Comparison of ENCODE assay signal across 8 mouse cellular contexts in genomic region chr19:41934124-41934523, GRCm38 (mm10). TPM values are rescaled to one million over a fixed set of nuclear protein-coding genes. Genes with fewer than 3 reads are reported as not detected.
DNase-seq lines count a peak whose midpoint lies in the region; ATAC-seq and TF ChIP-seq lines count a peak whose summit lies in the region.

No protein-coding gene starts in this region.

- H3K9me3 ChIP-seq in forebrain, embryonic 11.5 days (ENCODE audit: control insufficient read depth, low read length) = no peaks in the 10 kb centered on the region
- no peaks in the 10 kb centered on the region for H3K9me3 ChIP-seq in liver, embryonic 13.5 days (replicated peaks)

- 5% methylated on average over 6 of the region's 6 CpGs for WGBS in cerebellum, adult 2 months
- 46% methylated on average over 6 of the region's 6 CpGs for WGBS in forebrain, embryonic 11.5 days
- 21% methylated on average over 6 of the region's 6 CpGs for WGBS in liver, embryonic 13.5 days (ENCODE audit: insufficient replicate concordance)

- no peaks in the 10 kb centered on the region; the same call in 1 of the 2 replicates for H3K36me3 ChIP-seq in forebrain, embryonic 11.5 days (ENCODE audit: control insufficient read depth, insufficient read depth, low read length)
- peaks cover 41% of the 10 kb centered on the region for H3K36me3 ChIP-seq in liver, embryonic 13.5 days

- peak overlapping the region; percentile 73 for H3K4me2 ChIP-seq in forebrain, embryonic 11.5 days (ENCODE audit: low read depth, low read length, severe bottlenecking)
- H3K4me2 ChIP-seq in liver, embryonic 13.5 days = peak overlapping the region; percentile 88

- intact Hi-C loops in gastrocnemius, postnatal 14 days (cut with DNase I; ENCODE audit: low total_unique reads) = no loop called here

- DNase-seq in cerebellum, adult 2 months = peak in 1 of 2 experiments; percentile 24
- DNase-seq in cerebellum, postnatal 4 days (ENCODE audit: low spot score in 2 of 2) = no peak
- DNase-seq in 416B (ENCODE audit: low read depth) = peak; percentile 50
- no peak for DNase-seq in forebrain, embryonic 11.5 days (ENCODE audit: low spot score)
- DNase-seq in liver, embryonic 13.5 days = peak; percentile 24
- no peak for DNase-seq in T-cell, adult 2 months (ENCODE audit: low spot score)
- no peak for DNase-seq in gastrocnemius, postnatal 14 days
- no peak for DNase-seq in gastrocnemius, postnatal 4 days (ENCODE audit: low spot score in 2 of 2)

- ATAC-seq in forebrain, embryonic 11.5 days (replicated peaks; ENCODE audit: low FRiP score) = no peak
- ATAC-seq in liver, embryonic 13.5 days (ENCODE audit: low read depth) = no peak

- H3K4me3 ChIP-seq in cerebellum, adult 2 months (replicated peaks; ENCODE audit: insufficient read depth, low read depth, low read length) = peak overlapping the region; percentile 91
- H3K4me3 ChIP-seq in forebrain, embryonic 11.5 days (ENCODE audit: low read depth, low read length) = peak overlapping the region; percentile 87
- peak overlapping the region; percentile 84 for H3K4me3 ChIP-seq in liver, embryonic 13.5 days (replicated peaks)

- no peak for TF ChIP-seq POLR2A in cerebellum, adult 2 months (IDR thresholded peaks at IDR 0.05; ENCODE audit: borderline replicate concordance, insufficient read depth, low read length)

- no peak for TF ChIP-seq CTCF in cerebellum, adult 2 months (IDR thresholded peaks at IDR 0.05; ENCODE audit: borderline replicate concordance, insufficient read depth, low read depth, low read length)

- peak overlapping the region; percentile 74 for H3K9ac ChIP-seq in forebrain, embryonic 11.5 days (ENCODE audit: low read length)
- H3K9ac ChIP-seq in liver, embryonic 13.5 days = peak overlapping the region; percentile 89

- H3K4me1 ChIP-seq in cerebellum, adult 2 months (ENCODE audit: control insufficient read depth, insufficient read depth, low read length) = no peaks in the 10 kb centered on the region; the same call in 1 of the 2 replicates
- peaks cover 6% of the 10 kb centered on the region for H3K4me1 ChIP-seq in forebrain, embryonic 11.5 days (replicated peaks; ENCODE audit: control insufficient read depth, insufficient read depth, low read length)
- H3K4me1 ChIP-seq in liver, embryonic 13.5 days (replicated peaks) = peaks cover 38% of the 10 kb centered on the region

- no peak overlapping the region for H3K27ac ChIP-seq in cerebellum, adult 2 months (ENCODE audit: insufficient read depth, low read length)
- H3K27ac ChIP-seq in forebrain, embryonic 11.5 days (ENCODE audit: low read depth, low read length) = no peak overlapping the region
- peak overlapping the region; percentile 67; the same call in 1 of the 2 replicates for H3K27ac ChIP-seq in liver, embryonic 13.5 days

- H3K27me3 ChIP-seq in cerebellum, adult 2 months (ENCODE audit: control insufficient read depth, insufficient read depth, low read length) = no peaks in the 10 kb centered on the region
- H3K27me3 ChIP-seq in forebrain, embryonic 11.5 days (ENCODE audit: control insufficient read depth, insufficient read depth, low read length) = no peaks in the 10 kb centered on the region
- no peaks in the 10 kb centered on the region for H3K27me3 ChIP-seq in liver, embryonic 13.5 days

RNA-seq across cellular contexts. Expression of gene Zdhhc16, which starts 0.8 kb away (rescaled TPM):
- 60.9 and 70.4 TPM in 2 replicates for polyA plus RNA-seq in cerebellum, adult 2 months (2012; rRNA removed)
- polyA plus RNA-seq in forebrain, embryonic 11.5 days (2014; fragmentation: Nextera tagmentation; extraction: Ambion mirVana) = 70.7 and 76.6 TPM in 2 replicates
- 43.1 and 44.1 TPM in 2 replicates for polyA plus RNA-seq in liver, embryonic 13.5 days (2015; fragmentation: Nextera tagmentation; extraction: Ambion mirVana)
- total RNA-seq in gastrocnemius, postnatal 14 days (2021) = 10 to 100 TPM; 18.0 to 21.3 TPM
- 10 to 100 TPM; 36.0 to 36.5 TPM for total RNA-seq in gastrocnemius, postnatal 4 days (2021)

RNA-seq across cellular contexts. Expression of gene Exosc1, which starts 0.9 kb away (rescaled TPM):
- polyA plus RNA-seq in cerebellum, adult 2 months (2012; rRNA removed) = 25.6 and 26.3 TPM in 2 replicates
- polyA plus RNA-seq in forebrain, embryonic 11.5 days (2014; fragmentation: Nextera tagmentation; extraction: Ambion mirVana) = 83.9 and 87.5 TPM in 2 replicates
- polyA plus RNA-seq in liver, embryonic 13.5 days (2015; fragmentation: Nextera tagmentation; extraction: Ambion mirVana) = 61.6 and 67.2 TPM in 2 replicates
- total RNA-seq in gastrocnemius, postnatal 14 days (2021) = 10 to 100 TPM; 12.0 to 16.8 TPM
- 10 to 100 TPM; 19.6 to 24.5 TPM for total RNA-seq in gastrocnemius, postnatal 4 days (2021)

RNA-seq across cellular contexts. Expression of gene Pgam1, which starts 22.4 kb away (rescaled TPM):
- polyA plus RNA-seq in cerebellum, adult 2 months (2012; rRNA removed) = 858 and 879 TPM in 2 replicates
- polyA plus RNA-seq in forebrain, embryonic 11.5 days (2014; fragmentation: Nextera tagmentation; extraction: Ambion mirVana) = 901 and 961 TPM in 2 replicates
- polyA plus RNA-seq in liver, embryonic 13.5 days (2015; fragmentation: Nextera tagmentation; extraction: Ambion mirVana) = 230 and 238 TPM in 2 replicates
- 10 to 100 TPM; 22.5 to 26.7 TPM for total RNA-seq in gastrocnemius, postnatal 14 days (2021)
- 10 to 100 TPM; 53.2 to 57.9 TPM for total RNA-seq in gastrocnemius, postnatal 4 days (2021)

RNA-seq across cellular contexts. Expression of gene Rrp12, which starts 38.2 kb away (rescaled TPM):
- polyA plus RNA-seq in cerebellum, adult 2 months (2012; rRNA removed) = 15.1 and 16.4 TPM in 2 replicates
- polyA plus RNA-seq in forebrain, embryonic 11.5 days (2014; fragmentation: Nextera tagmentation; extraction: Ambion mirVana) = 24.3 and 26.1 TPM in 2 replicates
- polyA plus RNA-seq in liver, embryonic 13.5 days (2015; fragmentation: Nextera tagmentation; extraction: Ambion mirVana) = 15.2 and 17.2 TPM in 2 replicates
- 10 to 100 TPM; 29.9 to 37.2 TPM for total RNA-seq in gastrocnemius, postnatal 14 days (2021)
- total RNA-seq in gastrocnemius, postnatal 4 days (2021) = 10 to 100 TPM; 21.1 to 22.4 TPM

RNA-seq across cellular contexts. Expression of gene Mms19, which starts 46.8 kb away (rescaled TPM):
- 54.9 and 65.5 TPM in 2 replicates for polyA plus RNA-seq in cerebellum, adult 2 months (2012; rRNA removed)
- polyA plus RNA-seq in forebrain, embryonic 11.5 days (2014; fragmentation: Nextera tagmentation; extraction: Ambion mirVana) = 38.2 and 39.9 TPM in 2 replicates
- 10.4 and 13.5 TPM in 2 replicates for polyA plus RNA-seq in liver, embryonic 13.5 days (2015; fragmentation: Nextera tagmentation; extraction: Ambion mirVana)
- total RNA-seq in gastrocnemius, postnatal 14 days (2021) = 1 to 10 TPM; 8.0 to 9.1 TPM
- 10 to 100 TPM; 20.5 to 29.1 TPM for total RNA-seq in gastrocnemius, postnatal 4 days (2021)

Comparison
In these comparisons a context has a peak if more than half of its experiments do, and no peak if none do; other contexts are left out.
1. DNase-seq: peak in 416B (single experiment) and liver, embryonic 13.5 days (single experiment); none in cerebellum, postnatal 4 days (0 of 2), forebrain, embryonic 11.5 days (single experiment), T-cell, adult 2 months (single experiment), gastrocnemius, postnatal 14 days (single experiment) and gastrocnemius, postnatal 4 days (0 of 2).
2. Peak in every context shown above with its lines, with median percentiles within 50 percentile points of each other: H3K4me3 ChIP-seq.